Comparison of ENCODE assay signal across 16 mouse cellular contexts in genomic region chr10:69919152-69919492, GRCm38 (mm10).
"Had no signal": no experiment of that assay in that cellular context is flagged by ENCODE, and none has a peak within 500 bp of the region (broad histone marks: within the 10 kb centered on the region; RNA-seq: fewer than 3 reads in every experiment).

No protein-coding gene starts in this region.

- H3K36me3 ChIP-seq: lung, embryonic 15.5 days had no signal

- DNase-seq: kidney, adult 2 months; kidney, postnatal 10 days; kidney, postnatal 36 days; layer of hippocampus, postnatal 36 days; lung, adult 18-20 months; lung, postnatal 14 days; midbrain, embryonic 14.5 days; thymus, adult 2 months; thymus, postnatal 14 days; thymus, postnatal 4 days had no signal

- H3K27ac ChIP-seq: left cerebral cortex, adult 2 months; liver, embryonic 14.5 days; lung, embryonic 15.5 days; macrophage; stomach, postnatal 0 days had no signal

- H3K4me3 ChIP-seq: left cerebral cortex, adult 2 months; lung, embryonic 15.5 days had no signal

- H3K4me2 ChIP-seq: lung, embryonic 15.5 days had no signal

- H3K27me3 ChIP-seq: lung, embryonic 15.5 days had no signal

- H3K9me3 ChIP-seq: lung, embryonic 15.5 days had no signal

- H3K9ac ChIP-seq: liver, embryonic 14.5 days; lung, embryonic 15.5 days had no signal

- ATAC-seq: intestine, postnatal 0 days had no signal
